Mouse (Mus musculus) NIH3T3 (cell line): ENCODE results near the gene Lyrm1.

ENCODE experiments used
- DNase-seq: peaks from one replicate; pipeline ENCODE4 v3.0.0-alpha.2; 2012; ENCODE audit warnings: low read depth

The Lyrm1 gene

GRCm38 (mm10) chr7:119895639-119896512 lies at the start of gene Lyrm1, which contains the start of gene Dcun1d3:
Gene Lyrm1, plus strand, starts transcription at chr7:119895861.
Gene Dcun1d3, minus strand, starts transcription at chr7:119896298.
- peak; percentile 98 for DNase-seq

GRCm38 (mm10) chr7:119847396-119847795 lies 48.3 kb upstream of the Lyrm1 start:
- no peak for DNase-seq

- DNase-seq: peak; percentile 79
Measured at GRCm38 (mm10) chr7:119849096-119849495, 46.6 kb upstream of the Lyrm1 start.

GRCm38 (mm10) chr7:119850737-119851136 lies 44.9 kb upstream of the Lyrm1 start:
- DNase-seq: peak; percentile 62

GRCm38 (mm10) chr7:119852494-119852893 lies 43.2 kb upstream of the Lyrm1 start:
- DNase-seq: no peak

- no peak for DNase-seq
Measured at GRCm38 (mm10) chr7:119853186-119853585, 42.5 kb upstream of the Lyrm1 start.

GRCm38 (mm10) chr7:119854362-119854761 lies 41.3 kb upstream of the Lyrm1 start:
- no peak for DNase-seq

GRCm38 (mm10) chr7:119855031-119855430 lies 40.6 kb upstream of the Lyrm1 start:
- no peak for DNase-seq

GRCm38 (mm10) chr7:119859476-119859875 lies 36.2 kb upstream of the Lyrm1 start:
- DNase-seq: no peak

GRCm38 (mm10) chr7:119860116-119860515 lies 35.5 kb upstream of the Lyrm1 start:
- DNase-seq: no peak

GRCm38 (mm10) chr7:119860554-119860953 lies 35.1 kb upstream of the Lyrm1 start:
- DNase-seq: no peak

- DNase-seq: no peak
Measured at GRCm38 (mm10) chr7:119860971-119861334, 34.7 kb upstream of the Lyrm1 start.

- DNase-seq: peak; percentile 81
Measured at GRCm38 (mm10) chr7:119861335-119862091, 34.1 kb upstream of the Lyrm1 start.

- DNase-seq: peak; percentile 30
Measured at GRCm38 (mm10) chr7:119862167-119862566, 33.5 kb upstream of the Lyrm1 start.

GRCm38 (mm10) chr7:119864500-119864899 lies 31.2 kb upstream of the Lyrm1 start:
- no peak for DNase-seq

- no peak for DNase-seq
Measured at GRCm38 (mm10) chr7:119866136-119866535, 29.5 kb upstream of the Lyrm1 start.

- DNase-seq: no peak
Measured at GRCm38 (mm10) chr7:119872204-119872603, 23.5 kb upstream of the Lyrm1 start.

GRCm38 (mm10) chr7:119873050-119873449 lies 22.6 kb upstream of the Lyrm1 start:
- no peak for DNase-seq

GRCm38 (mm10) chr7:119875776-119876440 lies 19.8 kb upstream of the Lyrm1 start:
- peak; percentile 36 for DNase-seq

GRCm38 (mm10) chr7:119879171-119879570 lies 16.5 kb upstream of the Lyrm1 start:
- no peak for DNase-seq

- DNase-seq: peak; percentile 63
Measured at GRCm38 (mm10) chr7:119880345-119880744, 15.3 kb upstream of the Lyrm1 start.

- no peak for DNase-seq
Measured at GRCm38 (mm10) chr7:119881229-119881628, 14.4 kb upstream of the Lyrm1 start.
